Mouse (Mus musculus) hindbrain, postnatal 0 days (tissue): ENCODE results near the gene Kcnh1. TPM values are rescaled to one million over a fixed set of nuclear protein-coding genes. Genes with fewer than 3 reads are reported as not detected.

Source experiments
- ATAC-seq: fragments of 200-750 bp; cut with Nextera tagmentation; 2 replicates; pipeline ENCODE4 v1.8.0; 2017; ENCODE audit warnings: mild to moderate bottlenecking, moderate TSS enrichment, moderate library complexity
- DNase-seq: peaks from one replicate; pipeline ENCODE4 v3.0.0-alpha.2; 2015; ENCODE audit warnings: low spot score
- H3K27ac ChIP-seq: fragments of 300-500 bp; sonication (generic); 2 replicates; pipeline ENCODE4 v1.5.1; 2014; ENCODE audit warnings: mild to moderate bottlenecking
- H3K27me3 ChIP-seq: fragments of 300-500 bp; sonication (generic); 2 replicates; pipeline ENCODE4 v1.6.1; 2014; ENCODE audit warnings: low read length, mixed read lengths; ENCODE audit not compliant: insufficient read depth
- H3K36me3 ChIP-seq: fragments of 300-500 bp; sonication (generic); 2 replicates; pipeline ENCODE4 v1.6.1; 2014; ENCODE audit warnings: low read length, mixed read lengths; ENCODE audit not compliant: insufficient read depth
- H3K4me1 ChIP-seq: fragments of 300-500 bp; sonication (generic); 2 replicates; pipeline ENCODE4 v1.6.1; 2014; ENCODE audit warnings: antibody characterized with exemption, low read length, mixed read lengths; ENCODE audit not compliant: insufficient read depth
- H3K4me2 ChIP-seq: fragments of 300-500 bp; sonication (generic); 2 replicates; pipeline ENCODE4 v1.6.1; 2014; ENCODE audit warnings: low read depth, mild to moderate bottlenecking, low read length, moderate library complexity, mixed read lengths
- H3K4me3 ChIP-seq: fragments of 300-500 bp; sonication (generic); 2 replicates; pipeline ENCODE4 v1.5.1; 2014; ENCODE audit warnings: low read length
- H3K9ac ChIP-seq: fragments of 300-500 bp; sonication (generic); replicated peaks from 2 replicates; pipeline ENCODE4 v1.6.1; 2014; ENCODE audit warnings: mild to moderate bottlenecking, low read length, moderate library complexity, mixed read lengths
- H3K9me3 ChIP-seq: fragments of 300-500 bp; sonication (generic); 2 replicates; pipeline ENCODE4 v1.6.1; 2016; ENCODE audit warnings: low read length, mixed read lengths
- CTCF ChIP-seq: IDR thresholded peaks from 2 replicates; pipeline ENCODE4 v1.5.1; 2016; ENCODE audit warnings: antibody characterized with exemption, control low read depth, low read depth
- WGBS: fragments of 180-500 bp; shearing (Covaris S2); extraction: QIAGEN DNeasy Blood & Tissue Kit; methylation state at CpG from one replicate; pipeline ENCODE4 v1.1.7; 2014; 5-methylcytosine and 5-hydroxymethylcytosine counted together
- polyA plus RNA-seq: library from polyadenylated mRNA; unstranded; fragments of >200 nt; fragmentation: Nextera tagmentation; extraction: Ambion mirVana; gene quantifications from 2 replicates; pipeline ENCODE4 v1.2.1, GENCODE M21; 2015
- total RNA-seq: library from RNA; depleted of rRNA; stranded (reverse); fragments of >200 nt; gene quantifications from 2 replicates; pipeline ENCODE4 v1.2.3, GENCODE M21; 2014

The Kcnh1 gene
- total and polyA plus RNA-seq, 2 experiments from 2014 or later: 2.9 to 7.0 TPM

GRCm38 (mm10) chr1:192207956-192208355 is 17.4 kb downstream of the Kcnh1 start:
- no peak overlapping the region for H3K4me3 ChIP-seq
- WGBS: 37% methylated on average over 5 of the region's 5 CpGs
- no peak for DNase-seq
- no peak for ATAC-seq
- TF ChIP-seq CTCF: no peak; the same call in 1 of the 2 replicates
- no peaks in the 10 kb centered on the region for H3K36me3 ChIP-seq
- no peaks in the 10 kb centered on the region for H3K4me1 ChIP-seq
- no peak overlapping the region for H3K4me2 ChIP-seq
- H3K9ac ChIP-seq: no peak overlapping the region
- H3K9me3 ChIP-seq: no peaks in the 10 kb centered on the region
- no peak overlapping the region for H3K27ac ChIP-seq
- H3K27me3 ChIP-seq: no peaks in the 10 kb centered on the region

GRCm38 (mm10) chr1:192212448-192212847 is 21.9 kb downstream of the Kcnh1 start:
- H3K9me3 ChIP-seq: no peaks in the 10 kb centered on the region
- ATAC-seq: no peak
- no peaks in the 10 kb centered on the region for H3K27me3 ChIP-seq
- H3K9ac ChIP-seq: no peak overlapping the region
- no peaks in the 10 kb centered on the region for H3K4me1 ChIP-seq
- no peak for DNase-seq
- no peak overlapping the region for H3K27ac ChIP-seq
- H3K4me2 ChIP-seq: no peak overlapping the region
- H3K36me3 ChIP-seq: no peaks in the 10 kb centered on the region
- WGBS: 81% methylated on average over 2 of the region's 2 CpGs
- no peak for TF ChIP-seq CTCF
- H3K4me3 ChIP-seq: no peak overlapping the region

- Histone ChIP-seq H3K36me3 (no peaks in the 10 kb centered on the region), H3K4me1 (no peaks in the 10 kb centered on the region), H3K9ac (no peak overlapping the region), H3K9me3 (no peaks in the 10 kb centered on the region), H3K27me3 (no peaks in the 10 kb centered on the region), H3K4me2 (no peak overlapping the region), H3K4me3 (no peak overlapping the region), H3K27ac (no peak overlapping the region)
- no peak for DNase-seq
- TF ChIP-seq CTCF: no peak
- no peak for ATAC-seq
- WGBS: 93% methylated on average over 4 of the region's 4 CpGs
These were observed 24.1 kb downstream of the Kcnh1 start for GRCm38 (mm10) chr1:192214666-192215065.

GRCm38 (mm10) chr1:192220156-192220555 is 29.6 kb downstream of the Kcnh1 start:
- Histone ChIP-seq H3K27ac (no peak overlapping the region), H3K36me3 (no peaks in the 10 kb centered on the region), H3K9ac (no peak overlapping the region), H3K4me2 (no peak overlapping the region), H3K4me1 (no peaks in the 10 kb centered on the region), H3K9me3 (no peaks in the 10 kb centered on the region), H3K4me3 (no peak overlapping the region), H3K27me3 (no peaks in the 10 kb centered on the region)
- TF ChIP-seq CTCF: no peak
- WGBS: 70% methylated on average over 2 of the region's 2 CpGs
- ATAC-seq (no peak), DNase-seq (no peak)

- ATAC-seq (no peak), DNase-seq (no peak)
- no peaks in the 10 kb centered on the region for H3K36me3 ChIP-seq
- no peaks in the 10 kb centered on the region for H3K4me1 ChIP-seq
- no peak overlapping the region for H3K4me2 ChIP-seq
- TF ChIP-seq CTCF: no peak
- no peaks in the 10 kb centered on the region for H3K27me3 ChIP-seq
- WGBS: 44% methylated on average over 4 of the region's 4 CpGs
- no peak overlapping the region for H3K9ac ChIP-seq
- no peak overlapping the region for H3K27ac ChIP-seq
- H3K4me3 ChIP-seq: no peak overlapping the region
- H3K9me3 ChIP-seq: no peaks in the 10 kb centered on the region
These were observed 33.6 kb downstream of the Kcnh1 start for GRCm38 (mm10) chr1:192224161-192224560.

- Histone ChIP-seq H3K4me3 (no peak overlapping the region), H3K4me1 (no peaks in the 10 kb centered on the region), H3K36me3 (no peaks in the 10 kb centered on the region), H3K27ac (no peak overlapping the region), H3K27me3 (no peaks in the 10 kb centered on the region), H3K9ac (no peak overlapping the region), H3K9me3 (no peaks in the 10 kb centered on the region), H3K4me2 (no peak overlapping the region)
- DNase-seq: no peak
- no peak for TF ChIP-seq CTCF
- WGBS: 56% methylated on average over 1 of the region's 1 CpGs
- ATAC-seq: no peak
These were observed 42.1 kb downstream of the Kcnh1 start for GRCm38 (mm10) chr1:192232696-192233095.

- no peak overlapping the region for H3K4me3 ChIP-seq
- no peaks in the 10 kb centered on the region for H3K27me3 ChIP-seq
- no peak for ATAC-seq
- DNase-seq: no peak
- H3K27ac ChIP-seq: no peak overlapping the region
- no peaks in the 10 kb centered on the region for H3K36me3 ChIP-seq
- H3K9me3 ChIP-seq: no peaks in the 10 kb centered on the region
- no peaks in the 10 kb centered on the region for H3K4me1 ChIP-seq
- no peak for TF ChIP-seq CTCF
- no peak overlapping the region for H3K4me2 ChIP-seq
- no peak overlapping the region for H3K9ac ChIP-seq
- 65% methylated on average over 3 of the region's 3 CpGs for WGBS
These were observed 56.3 kb downstream of the Kcnh1 start for GRCm38 (mm10) chr1:192246836-192247235.
